Mouse (Mus musculus): ENCODE results near the gene Mex3d.

GRCm38 (mm10) chr10:80436276-80436675 lies 48.8 kb upstream of the Mex3d start:
- TF ChIP-seq CTCF (IDR thresholded peaks at IDR 0.05; ENCODE audit: low read depth) (no peak), EP300 (IDR thresholded peaks at IDR 0.05; ENCODE audit: low read depth) (no peak)
